Mouse (Mus musculus): ENCODE measurements around the gene Cd300lf. TPM values are rescaled to one million over a fixed set of nuclear protein-coding genes. Genes with fewer than 3 reads are reported as not detected.

The Cd300lf gene
- not detected for total RNA-seq (2021)
- long read RNA-seq, experiment 1, result 0 reads
- long read RNA-seq, experiment 2, result 0 reads

GRCm38 (mm10) chr11:115133800-115134199, at the start of gene Cd300lf:
Cd300lf (minus strand) TSS chr11:115133992.
- DNase-seq, result no peak
- intact Hi-C loops (cut with DNase I; ENCODE audit: low total_unique reads), result no loop called here

GRCm38 (mm10) chr11:115181913-115182638, 48.3 kb upstream of the Cd300lf start:
- intact Hi-C loops (cut with DNase I; ENCODE audit: low total_unique reads), result no loop called here
- DNase-seq, result peak; percentile 78

GRCm38 (mm10) chr11:115179881-115180280, 46.1 kb upstream of the Cd300lf start:
- intact Hi-C loops (cut with DNase I; ENCODE audit: low total_unique reads), result no loop called here

GRCm38 (mm10) chr11:115179191-115179590, 45.4 kb upstream of the Cd300lf start:
- DNase-seq, result no peak
- intact Hi-C loops (cut with DNase I; ENCODE audit: low total_unique reads), result no loop called here

More at GRCm38 (mm10) chr11:115179881-115180280, 46.1 kb upstream of the Cd300lf start:
- DNase-seq, result no peak

GRCm38 (mm10) chr11:115178766-115179165, 45.0 kb upstream of the Cd300lf start:
- DNase-seq, result no peak
- intact Hi-C loops (cut with DNase I; ENCODE audit: low total_unique reads), result no loop called here

- no peak for DNase-seq
- intact Hi-C loops (cut with DNase I; ENCODE audit: low total_unique reads), result no loop called here
Observed at GRCm38 (mm10) chr11:115177559-115178195, 43.9 kb upstream of the Cd300lf start.

GRCm38 (mm10) chr11:115176399-115177190, 42.8 kb upstream of the Cd300lf start:
- intact Hi-C loops (cut with DNase I; ENCODE audit: low total_unique reads), result no loop called here
- DNase-seq, result peak; percentile 40

GRCm38 (mm10) chr11:115173549-115174339, 40.0 kb upstream of the Cd300lf start:
- no peak for DNase-seq

GRCm38 (mm10) chr11:115172825-115173287, 39.1 kb upstream of the Cd300lf start:
- intact Hi-C loops (cut with DNase I; ENCODE audit: low total_unique reads), result no loop called here
- no peak for DNase-seq

More at GRCm38 (mm10) chr11:115173549-115174339, 40.0 kb upstream of the Cd300lf start:
- intact Hi-C loops (cut with DNase I; ENCODE audit: low total_unique reads), result no loop called here

GRCm38 (mm10) chr11:115171125-115171524, 37.3 kb upstream of the Cd300lf start:
- no peak for DNase-seq
- intact Hi-C loops (cut with DNase I; ENCODE audit: low total_unique reads), result no loop called here

GRCm38 (mm10) chr11:115169430-115169829, 35.6 kb upstream of the Cd300lf start:
- no peak for DNase-seq
- intact Hi-C loops (cut with DNase I; ENCODE audit: low total_unique reads), result no loop called here

- no peak for DNase-seq
- intact Hi-C loops (cut with DNase I; ENCODE audit: low total_unique reads), result no loop called here
Observed at GRCm38 (mm10) chr11:115167631-115168249, 33.9 kb upstream of the Cd300lf start.

GRCm38 (mm10) chr11:115166776-115167175, 33.0 kb upstream of the Cd300lf start:
- intact Hi-C loops (cut with DNase I; ENCODE audit: low total_unique reads), result no loop called here
- no peak for DNase-seq

GRCm38 (mm10) chr11:115164976-115165374, 31.2 kb upstream of the Cd300lf start:
- intact Hi-C loops (cut with DNase I; ENCODE audit: low total_unique reads), result no loop called here
- no peak for DNase-seq

- no peak for DNase-seq
- intact Hi-C loops (cut with DNase I; ENCODE audit: low total_unique reads), result no loop called here
Observed at GRCm38 (mm10) chr11:115164341-115164975, 30.7 kb upstream of the Cd300lf start.

GRCm38 (mm10) chr11:115163568-115164150, 29.9 kb upstream of the Cd300lf start:
- intact Hi-C loops (cut with DNase I; ENCODE audit: low total_unique reads), result no loop called here
- peak; percentile 45 for DNase-seq

GRCm38 (mm10) chr11:115162832-115163480, 29.2 kb upstream of the Cd300lf start, which contains the start of gene Slc9a3r1:
Slc9a3r1 (plus strand) TSS chr11:115163341.
- intact Hi-C loops (cut with DNase I; ENCODE audit: low total_unique reads), result no loop called here
- DNase-seq, result peak; percentile 98

Measured in gastrocnemius, postnatal 14 days (tissue).